Mouse (Mus musculus) heart, adult 2 months (tissue): Measurements from ENCODE around the gene Hcn2. TPM values are rescaled to one million over a fixed set of nuclear protein-coding genes. Genes with fewer than 3 reads are reported as not detected.

Source experiments
- DNase-seq, 2 experiments: peaks; one replicate each; pipeline ENCODE4 v3.0.0; 2021
- H3K27ac ChIP-seq: fragments of 200-600 bp; 2 replicates; pipeline ENCODE4 v1.8.1; 2022
- H3K27me3 ChIP-seq: fragments of 200-500 bp; 2 replicates; pipeline ENCODE4 v1.6.1; 2012; ENCODE audit warnings: mild to moderate bottlenecking, low read length, inconsistent platforms, mixed read lengths; ENCODE audit not compliant: control insufficient read depth, insufficient read depth
- H3K36me3 ChIP-seq: fragments of 200-500 bp; 2 replicates; pipeline ENCODE4 v1.6.1; 2012; ENCODE audit warnings: low read length, inconsistent platforms; ENCODE audit not compliant: control insufficient read depth, insufficient read depth
- H3K4me1 ChIP-seq: fragments of 200-500 bp; 2 replicates; pipeline ENCODE4 v1.6.1; 2011; ENCODE audit warnings: low read length; ENCODE audit not compliant: control insufficient read depth, insufficient read depth
- H3K4me3 ChIP-seq: fragments of 200-600 bp; 2 replicates; pipeline ENCODE4 v1.8.1; 2022
- H3K79me2 ChIP-seq: fragments of 200-500 bp; replicated peaks from 2 replicates; pipeline ENCODE4 v1.6.1; 2012; ENCODE audit warnings: mild to moderate bottlenecking, inconsistent platforms, low read length, moderate library complexity, mixed read lengths; ENCODE audit not compliant: control insufficient read depth, insufficient read depth
- H3K9ac ChIP-seq: fragments of 200-500 bp; 2 replicates; pipeline ENCODE4 v1.6.1; 2012; ENCODE audit warnings: low read depth, mild to moderate bottlenecking, control low read depth, inconsistent platforms, low read length, mixed read lengths
- CTCF ChIP-seq: fragments of 200-600 bp; IDR thresholded peaks from 2 replicates; pipeline ENCODE4 v1.8.1; 2022; ENCODE audit warnings: antibody characterized with exemption, mild to moderate bottlenecking, moderate library complexity
- EP300 ChIP-seq: fragments of 200-500 bp; IDR thresholded peaks from 2 replicates; pipeline ENCODE4 v1.6.1; 2011; ENCODE audit warnings: low read depth, low read length, control low read depth; ENCODE audit not compliant: insufficient read depth
- POLR2A ChIP-seq: fragments of 200-500 bp; IDR thresholded peaks from 2 replicates; pipeline ENCODE4 v1.6.1; 2011; ENCODE audit warnings: mild to moderate bottlenecking, low read depth, low read length, control low read depth; ENCODE audit not compliant: insufficient read depth
- WGBS: fragments of 180-500 bp; shearing (Covaris S2); methylation state at CpG from one replicate; pipeline ENCODE4 v1.1.7; 2018; 5-methylcytosine and 5-hydroxymethylcytosine counted together
- intact Hi-C: fragments of 180-260 bp; cut with DNase I; formaldehyde crosslinking; loops from one replicate; pipeline ENCODE4 v1.15.1; 2025
- polyA plus RNA-seq: library from polyadenylated mRNA; depleted of rRNA; stranded (reverse); fragments of >200 nt; gene quantifications from 2 replicates; pipeline ENCODE4 v1.2.3, GENCODE M21; 2012
- total RNA-seq, 2 experiments: library from RNA; stranded (reverse); gene quantifications; 2 replicates each; pipeline ENCODE4 v1.2.3; 2021

Hcn2 gene
- total and polyA plus RNA-seq, 3 experiments: 17.0 to 33.5 (median 17.5) TPM

DNA sequence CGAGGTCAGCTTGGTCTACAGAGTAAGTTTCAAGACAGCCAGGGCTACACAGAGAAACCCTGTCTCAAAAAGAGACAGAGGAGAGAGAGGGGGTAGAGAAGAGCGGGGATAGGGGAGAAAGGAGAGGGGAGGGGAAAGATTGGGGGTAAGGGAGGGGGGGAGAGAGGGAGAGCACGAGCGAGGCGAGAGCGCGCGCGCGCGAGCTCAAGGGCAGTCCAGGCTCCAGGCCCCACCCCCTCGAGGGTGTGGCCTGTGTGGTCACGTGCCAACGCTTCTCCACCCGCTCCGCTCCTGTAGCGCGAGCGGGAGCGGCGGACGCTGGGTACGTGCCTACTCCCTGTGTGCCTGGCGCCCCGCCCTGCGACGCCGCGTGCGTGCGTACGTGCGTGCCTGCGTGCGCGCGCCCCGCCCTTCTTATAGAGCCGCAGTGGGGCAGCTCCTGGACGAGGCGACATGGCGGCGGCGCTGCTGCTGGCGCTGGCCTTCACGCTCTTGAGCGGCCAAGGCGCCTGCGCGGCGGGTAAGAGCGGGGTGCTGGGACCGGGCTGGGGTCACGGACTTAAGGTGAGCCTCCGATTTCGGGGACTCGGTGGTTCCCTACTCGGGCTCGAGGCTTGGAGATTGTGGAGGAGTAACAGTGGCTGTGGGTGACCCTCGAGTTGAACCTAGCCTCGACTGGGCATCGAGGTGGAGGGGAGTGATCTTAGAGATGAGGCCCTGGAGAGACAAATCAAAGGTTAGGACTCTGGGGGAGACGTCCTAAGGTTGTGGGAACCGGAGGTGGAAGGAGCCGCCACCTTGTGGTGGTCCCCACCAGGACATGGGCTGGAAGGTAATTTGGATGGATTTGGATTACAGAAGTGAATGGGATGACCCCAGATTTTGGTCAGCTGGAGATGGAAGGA is 12.1 kb upstream of the Hcn2 start, which contains the start of gene Bsg:
TSS of gene Bsg (plus strand) at position 427 of the 905 bp plus-strand sequence.
- intact Hi-C loops: no loop called here
- H3K27ac ChIP-seq: peak within 1 kb of the TSS; percentile 99

DNA sequence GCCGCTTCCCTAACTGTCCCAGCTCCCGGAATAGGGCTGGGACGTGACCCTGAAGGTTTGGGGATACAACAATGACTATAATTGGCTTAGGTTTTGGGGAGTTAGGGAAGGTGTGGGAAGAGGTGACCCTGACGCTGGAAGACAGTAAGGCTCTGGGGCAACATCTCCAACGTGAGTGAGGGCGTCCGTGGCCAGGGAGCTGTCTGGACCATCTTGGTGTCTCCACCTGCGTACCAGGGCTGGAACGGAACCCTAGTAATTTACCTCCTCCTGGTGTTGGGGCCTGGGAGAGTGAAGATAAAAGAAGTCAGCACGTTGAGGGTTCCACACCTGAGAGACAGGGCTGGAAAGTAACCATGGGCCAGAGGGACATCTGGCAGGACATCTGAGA is 11.5 kb upstream of the Hcn2 start:
- no peak for TF ChIP-seq POLR2A
- TF ChIP-seq CTCF: no peak
- no peak for TF ChIP-seq EP300
- intact Hi-C loops: loop anchor here (5.0 kb wide), 1 partner anchor 77 kb away; no protein-coding TSS in a partner anchor
- H3K27ac ChIP-seq: peak overlapping the region; percentile 99
- peaks cover 22% of the 10 kb centered on the region for H3K4me1 ChIP-seq
- H3K36me3 ChIP-seq: no peaks in the 10 kb centered on the region; the same call in 1 of the 2 replicates
- peak overlapping the region; percentile 100 for H3K4me3 ChIP-seq
- H3K27me3 ChIP-seq: no peaks in the 10 kb centered on the region
- peaks cover 8% of the 10 kb centered on the region; the same call in 1 of the 2 replicates for H3K79me2 ChIP-seq
- DNase-seq: no peak
- peak overlapping the region; percentile 95 for H3K9ac ChIP-seq
- WGBS: under 1% methylated on average over 10 of the region's 10 CpGs

More for the DNA sequence above, 12.1 kb upstream of the Hcn2 start, which contains the start of gene Bsg:
- TF ChIP-seq CTCF: peak; percentile 70
- TF ChIP-seq POLR2A: peak; percentile 97
- TF ChIP-seq EP300: peak; percentile 82; the same call in 1 of the 2 replicates
- WGBS: 1% methylated on average over 63 of the region's 65 CpGs
- peak; percentile 99 to 100 for DNase-seq
- H3K27me3 ChIP-seq: no peaks in the 10 kb centered on the region
- H3K9ac ChIP-seq: peak within 1 kb of the TSS; percentile 95
- peaks cover 8% of the 10 kb centered on the region; the same call in 1 of the 2 replicates for H3K79me2 ChIP-seq
- H3K4me3 ChIP-seq: peak within 1 kb of the TSS; percentile 100
- no peaks in the 10 kb centered on the region; the same call in 1 of the 2 replicates for H3K36me3 ChIP-seq
- peaks cover 20% of the 10 kb centered on the region for H3K4me1 ChIP-seq

- WGBS: 47% methylated on average over 5 of the region's 5 CpGs
- peaks cover 8% of the 10 kb centered on the region; the same call in 1 of the 2 replicates for H3K79me2 ChIP-seq
- H3K4me3 ChIP-seq: peak overlapping the region; percentile 100
- no peaks in the 10 kb centered on the region for H3K27me3 ChIP-seq
- H3K27ac ChIP-seq: peak overlapping the region; percentile 99
- DNase-seq: no peak
- H3K36me3 ChIP-seq: no peaks in the 10 kb centered on the region; the same call in 1 of the 2 replicates
- no peak for TF ChIP-seq CTCF
- TF ChIP-seq POLR2A: no peak
- no peak for TF ChIP-seq EP300
- intact Hi-C loops: loop anchor here (5.0 kb wide), 1 partner anchor 76 kb away; no protein-coding TSS in a partner anchor
- H3K9ac ChIP-seq: peak overlapping the region; percentile 95
- peaks cover 21% of the 10 kb centered on the region for H3K4me1 ChIP-seq
Measured at GRCm38 (mm10) chr10:79705951-79706350, 10.5 kb upstream of the Hcn2 start.

- intact Hi-C loops: loop anchor here (5.0 kb wide), 1 partner anchor 76 kb away; no protein-coding TSS in a partner anchor
- 50% methylated on average over 5 of the region's 5 CpGs for WGBS
- TF ChIP-seq EP300 (no peak), POLR2A (0 out of 2 replicates have a peak, but pooled peaks have one; percentile 7), CTCF (no peak)
- H3K4me1 ChIP-seq: peaks cover 19% of the 10 kb centered on the region
- H3K36me3 ChIP-seq: no peaks in the 10 kb centered on the region; the same call in 1 of the 2 replicates
- H3K79me2 ChIP-seq: peaks cover 8% of the 10 kb centered on the region; the same call in 1 of the 2 replicates
- peak overlapping the region; percentile 95 for H3K9ac ChIP-seq
- H3K4me3 ChIP-seq: peak overlapping the region; percentile 100; the same call in 1 of the 2 replicates
- no peak for DNase-seq
- no peaks in the 10 kb centered on the region for H3K27me3 ChIP-seq
- H3K27ac ChIP-seq: peak overlapping the region; percentile 99
Measured at GRCm38 (mm10) chr10:79706406-79707094, 9.9 kb upstream of the Hcn2 start.

- TF ChIP-seq POLR2A (no peak), EP300 (no peak), CTCF (no peak)
- no peaks in the 10 kb centered on the region for H3K27me3 ChIP-seq
- no peak overlapping the region; the same call in 1 of the 2 replicates for H3K4me3 ChIP-seq
- 36% methylated on average over 1 of the region's 1 CpGs for WGBS
- no peak for DNase-seq
- H3K27ac ChIP-seq: peak overlapping the region; percentile 99
- peaks cover 19% of the 10 kb centered on the region for H3K4me1 ChIP-seq
- H3K9ac ChIP-seq: no peak overlapping the region; the same call in 1 of the 2 replicates
- intact Hi-C loops: loop anchor here (5.0 kb wide), 1 partner anchor 75 kb away; no protein-coding TSS in a partner anchor
- H3K79me2 ChIP-seq: peaks cover 8% of the 10 kb centered on the region; the same call in 1 of the 2 replicates
- no peaks in the 10 kb centered on the region; the same call in 1 of the 2 replicates for H3K36me3 ChIP-seq
Measured at GRCm38 (mm10) chr10:79707162-79707561, 9.3 kb upstream of the Hcn2 start.
